Mouse (Mus musculus) MEL (cell line): Measurements from ENCODE around the gene Ap3b2. TPM values are rescaled to one million over a fixed set of nuclear protein-coding genes. Genes with fewer than 3 reads are reported as not detected.

ENCODE experiments used
- DNase-seq: peaks from one replicate; pipeline ENCODE4 v3.0.0; 2011; ENCODE audit warnings: low read depth, low spot score
- H3K27ac ChIP-seq: 2 replicates; pipeline ENCODE4 v1.5.1; 2012; ENCODE audit warnings: low read depth, mild to moderate bottlenecking, control low read depth, low read length, moderate library complexity; ENCODE audit not compliant: control insufficient read depth
- H3K27me3 ChIP-seq, 2 experiments: fragments of 150-350 bp in 1 of 2; sonication (generic) in 1 of 2; 2 replicates each; pipeline ENCODE4 v1.6.1; 2012; ENCODE audit warnings: low read length in 2 of 2, mild to moderate bottlenecking in 2 of 2, improper control_type of control experiment in 1 of 2, moderate library complexity in 1 of 2; ENCODE audit not compliant: insufficient read depth in 2 of 2, control insufficient read depth in 1 of 2
- H3K36me3 ChIP-seq, 2 experiments: 2 replicates each; pipeline ENCODE4 v1.6.1; 2012 to 2014; ENCODE audit warnings: low read length in 2 of 2, improper control_type of control experiment in 1 of 2, inconsistent platforms in 1 of 2, mild to moderate bottlenecking in 1 of 2; ENCODE audit not compliant: insufficient read depth in 2 of 2, control insufficient read depth in 1 of 2
- H3K4me1 ChIP-seq, 2 experiments: fragments of 150-350 bp in 1 of 2; sonication (generic) in 1 of 2; 2 replicates each; pipeline ENCODE4 v1.6.1; 2012; ENCODE audit warnings: low read length in 2 of 2, improper control_type of control experiment in 1 of 2, mild to moderate bottlenecking in 1 of 2; ENCODE audit not compliant: insufficient read depth in 2 of 2, control insufficient read depth in 1 of 2
- H3K4me3 ChIP-seq, 2 experiments: fragments of 150-350 bp in 1 of 2; sonication (generic) in 1 of 2; 2 replicates each; pipeline ENCODE4 v1.5.1; 2012; ENCODE audit warnings: low read depth in 2 of 2, low read length in 2 of 2, mild to moderate bottlenecking in 2 of 2, moderate library complexity in 2 of 2, control low read depth in 1 of 2, improper control_type of control experiment in 1 of 2; ENCODE audit not compliant: control insufficient read depth in 1 of 2, insufficient read depth in 1 of 2
- H3K79me2 ChIP-seq: 2 replicates; pipeline ENCODE4 v1.6.1; 2012; ENCODE audit warnings: mild to moderate bottlenecking, low read length, moderate library complexity; ENCODE audit not compliant: control insufficient read depth, poor library complexity, insufficient read depth
- H3K9ac ChIP-seq: 2 replicates; pipeline ENCODE4 v1.6.1; 2012; ENCODE audit warnings: low read depth, mild to moderate bottlenecking, control low read depth, low read length, moderate library complexity; ENCODE audit not compliant: control insufficient read depth, poor library complexity, severe bottlenecking
- H3K9me3 ChIP-seq: fragments of 150-350 bp; sonication (generic); replicated peaks from 2 replicates; pipeline ENCODE4 v1.6.1; 2012; ENCODE audit warnings: mild to moderate bottlenecking, low read length, improper control_type of control experiment, moderate library complexity; ENCODE audit not compliant: insufficient read depth
- BHLHE40 ChIP-seq: IDR thresholded peaks from 2 replicates; pipeline ENCODE4 v1.6.1; 2012; ENCODE audit warnings: low read depth, mild to moderate bottlenecking, inconsistent platforms, low read length, improper control_type of control experiment, borderline replicate concordance
- CHD1 ChIP-seq: IDR thresholded peaks from 2 replicates; pipeline ENCODE4 v1.6.1; 2012; ENCODE audit warnings: low read depth, mild to moderate bottlenecking, inconsistent platforms, low read length, improper control_type of control experiment
- CHD2 ChIP-seq: IDR thresholded peaks from 2 replicates; pipeline ENCODE4 v1.6.1; 2011; ENCODE audit warnings: low read length, improper control_type of control experiment
- CTCF ChIP-seq, 3 experiments: IDR thresholded peaks in 2 of 3; conservative IDR thresholded peaks in 1 of 3; 2 replicates each; pipeline ENCODE4 v1.5.1; 2011 to 2012; ENCODE audit warnings: low read length in 3 of 3, low read depth in 2 of 3, mild to moderate bottlenecking in 2 of 3, improper control_type of control experiment in 1 of 3, inconsistent platforms in 1 of 3, mixed read lengths in 1 of 3, moderate library complexity in 1 of 3; ENCODE audit not compliant: control insufficient read depth in 1 of 3, insufficient read depth in 1 of 3, poor library complexity in 1 of 3, severe bottlenecking in 1 of 3
- ETS1 ChIP-seq: IDR thresholded peaks from 2 replicates; pipeline ENCODE4 v1.6.1; 2012; ENCODE audit warnings: low read depth, mild to moderate bottlenecking, inconsistent platforms, low read length, improper control_type of control experiment, moderate library complexity
- GATA1 ChIP-seq: IDR thresholded peaks from 2 replicates; pipeline ENCODE4 v1.6.1; 2011; ENCODE audit warnings: low read depth, low read length, improper control_type of control experiment
- HCFC1 ChIP-seq: IDR thresholded peaks from 2 replicates; pipeline ENCODE4 v1.6.1; 2012; ENCODE audit warnings: low read depth, mild to moderate bottlenecking, inconsistent platforms, low read length, improper control_type of control experiment, moderate library complexity
- KAT2A ChIP-seq: conservative IDR thresholded peaks from 2 replicates; pipeline ENCODE4 v1.6.1; 2012; ENCODE audit warnings: low read depth, low read length, improper control_type of control experiment, inconsistent platforms
- MAFK ChIP-seq: IDR thresholded peaks from 2 replicates; pipeline ENCODE4 v1.6.1; 2011; ENCODE audit warnings: low read depth, mild to moderate bottlenecking, low read length, improper control_type of control experiment, borderline replicate concordance
- MAX ChIP-seq: IDR thresholded peaks from 2 replicates; pipeline ENCODE4 v1.6.1; 2011; ENCODE audit warnings: low read length, improper control_type of control experiment
- MEF2A ChIP-seq: IDR thresholded peaks from 2 replicates; pipeline ENCODE4 v1.6.1; 2014; ENCODE audit warnings: low read depth, mild to moderate bottlenecking, inconsistent platforms, low read length, improper control_type of control experiment; ENCODE audit not compliant: poor library complexity, insufficient replicate concordance, severe bottlenecking; ENCODE audit errors: extremely low read depth
- MYB ChIP-seq: IDR thresholded peaks from 2 replicates; pipeline ENCODE4 v1.6.1; 2011; ENCODE audit warnings: mild to moderate bottlenecking, low read depth, low read length, improper control_type of control experiment
- POLR2AphosphoS5 ChIP-seq: IDR thresholded peaks from 2 replicates; pipeline ENCODE4 v1.6.1; 2012; ENCODE audit warnings: low read depth, borderline replicate concordance, mild to moderate bottlenecking, inconsistent platforms, low read length, moderate library complexity, mixed read lengths
- RAD21 ChIP-seq: IDR thresholded peaks from 2 replicates; pipeline ENCODE4 v1.6.1; 2011; ENCODE audit warnings: mild to moderate bottlenecking, low read depth, low read length, improper control_type of control experiment
- RCOR1 ChIP-seq: IDR thresholded peaks from 2 replicates; pipeline ENCODE4 v1.6.1; 2012; ENCODE audit warnings: low read depth, mild to moderate bottlenecking, inconsistent platforms, low read length, improper control_type of control experiment
- SMC3 ChIP-seq: IDR thresholded peaks from 2 replicates; pipeline ENCODE4 v1.6.1; 2011; ENCODE audit warnings: low read depth, low read length, improper control_type of control experiment
- TBP ChIP-seq: IDR thresholded peaks from 2 replicates; pipeline ENCODE4 v1.8.0; 2011; ENCODE audit warnings: low read depth, low read length, improper control_type of control experiment
- ZC3H11A ChIP-seq: IDR thresholded peaks from 2 replicates; pipeline ENCODE4 v1.6.1; 2012; ENCODE audit warnings: low read depth, mild to moderate bottlenecking, inconsistent platforms, low read length, improper control_type of control experiment
- ZMIZ1 ChIP-seq: IDR thresholded peaks from 2 replicates; pipeline ENCODE4 v1.6.1; 2012; ENCODE audit warnings: low read depth, mild to moderate bottlenecking, inconsistent platforms, low read length, improper control_type of control experiment, moderate library complexity
- polyA plus RNA-seq, 2 experiments: library from polyadenylated mRNA; stranded (reverse) in 1 of 2; unstranded in 1 of 2; fragments of >175 nt in 1 of 2; fragments of >200 nt in 1 of 2; gene quantifications; 2 replicates each; pipeline versions ENCODE4 v1.2.1 to v1.2.4; 2012; ENCODE audit warnings: low replicate concordance in 2 of 2, low read depth in 1 of 2; ENCODE audit not compliant: insufficient read length in 2 of 2, insufficient read depth in 1 of 2, missing spikeins in 1 of 2
- total RNA-seq: library from RNA; depleted of rRNA; stranded (reverse); fragments of 300-350 nt; gene quantifications from 2 replicates; pipeline ENCODE4 v1.2.3, GENCODE M21; 2012

Gene Ap3b2
- total and polyA plus RNA-seq, 3 experiments, result not detected

- no peak overlapping the region for H3K4me3 ChIP-seq
- DNase-seq, result no peak
- no peaks in the 10 kb centered on the region for H3K9me3 ChIP-seq
- H3K79me2 ChIP-seq, result no peaks in the 10 kb centered on the region
- H3K4me1 ChIP-seq, result no peaks in the 10 kb centered on the region
- no peak for TF ChIP-seq TBP
- no peak for TF ChIP-seq POLR2AphosphoS5
- no peak for TF ChIP-seq RAD21
- no peak for TF ChIP-seq MAFK
- H3K27ac ChIP-seq, result no peak overlapping the region
- no peaks in the 10 kb centered on the region for H3K36me3 ChIP-seq
- peaks cover 0 to 6% of the 10 kb centered on the region in 2 experiments; a peak in 2 of 4 replicates for H3K27me3 ChIP-seq
- no peak overlapping the region for H3K9ac ChIP-seq
Measured at GRCm38 (mm10) chr7:81501050-81501449, 7.3 kb upstream of the Ap3b2 start.

DNA sequence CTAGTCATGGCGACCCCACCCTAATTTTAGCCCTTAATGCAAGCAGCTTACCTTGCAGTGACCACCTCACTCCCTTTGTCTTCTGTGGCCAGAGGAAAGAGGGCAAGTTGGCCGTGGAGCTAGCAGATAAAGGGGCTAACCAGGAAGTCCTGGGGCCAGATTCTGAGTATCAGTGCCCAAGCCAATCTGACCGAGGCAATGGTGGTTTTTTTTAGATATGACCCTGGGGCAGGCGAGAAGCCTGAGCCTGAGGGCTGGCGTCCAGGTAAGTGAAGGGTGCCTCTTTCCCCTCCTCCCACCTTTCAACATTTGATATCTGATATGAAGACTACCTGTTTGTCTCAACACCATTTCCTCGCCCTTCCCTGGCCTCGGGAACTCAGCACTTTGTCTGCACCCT is 4.5 kb upstream of the Ap3b2 start, which contains the start of gene BC048679:
BC048679 (minus strand) TSS at position 101 of the 400 bp plus-strand sequence.
- DNase-seq, result no peak
- no peaks in the 10 kb centered on the region for H3K36me3 ChIP-seq

DNA sequence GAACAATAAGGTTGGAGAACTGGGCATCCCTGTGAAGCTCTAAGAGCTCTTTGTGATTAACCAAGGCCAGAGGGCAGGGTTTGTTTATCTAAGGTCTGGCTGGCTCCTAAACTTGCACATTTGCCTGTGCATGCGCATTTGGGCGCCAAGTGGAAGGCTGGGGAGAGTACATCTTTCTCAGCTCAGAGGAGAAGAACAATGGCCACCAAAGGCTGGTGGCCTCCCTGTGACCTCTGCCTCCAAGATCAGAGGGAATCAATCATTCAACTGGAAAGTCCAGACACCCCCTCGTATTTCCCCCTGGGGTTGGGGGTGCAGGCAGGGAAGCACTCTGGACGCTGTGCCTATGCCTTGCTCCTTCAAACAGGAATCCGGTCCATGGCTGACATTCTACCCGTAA is 3.4 kb upstream of the Ap3b2 start:
- Histone ChIP-seq H3K4me3 (no peak overlapping the region), H3K36me3 (no peaks in the 10 kb centered on the region), H3K9ac (no peak overlapping the region), H3K4me1 (no peaks in the 10 kb centered on the region), H3K79me2 (no peaks in the 10 kb centered on the region), H3K27ac (no peak overlapping the region), H3K9me3 (no peaks in the 10 kb centered on the region), H3K27me3 (no peaks in the 10 kb centered on the region; a peak in 1 of 4 replicates)
- no peak for DNase-seq
- no peak for TF ChIP-seq MEF2A
- no peak for TF ChIP-seq GATA1
- TF ChIP-seq MAX, result no peak
- TF ChIP-seq HCFC1, result no peak
- no peak for TF ChIP-seq ETS1

More for the DNA sequence above, 4.5 kb upstream of the Ap3b2 start, which contains the start of gene BC048679:
- Histone ChIP-seq H3K27ac (no peak within 1 kb of the TSS), H3K79me2 (no peaks in the 10 kb centered on the region), H3K9ac (no peak within 1 kb of the TSS), H3K27me3 (peaks cover 0 to 4% of the 10 kb centered on the region in 2 experiments; a peak in 2 of 4 replicates), H3K9me3 (no peaks in the 10 kb centered on the region), H3K4me3 (no peak within 1 kb of the TSS), H3K4me1 (no peaks in the 10 kb centered on the region)
- no peak for TF ChIP-seq CHD1
- TF ChIP-seq SMC3, result no peak
- TF ChIP-seq BHLHE40, result no peak
- TF ChIP-seq KAT2A, result no peak
- no peak for TF ChIP-seq ZC3H11A
- TF ChIP-seq RCOR1, result no peak
- TF ChIP-seq CTCF (IDR thresholded peaks at IDR 0.05 in 2 of 3, conservative IDR thresholded peaks at IDR 0.05 in 1 of 3; ENCODE audit: control insufficient read depth in 1 of 3, insufficient read depth in 1 of 3, low read depth in 2 of 3, low read length in 3 of 3, poor library complexity in 1 of 3, severe bottlenecking in 1 of 3), result no peak
- no peak for TF ChIP-seq POLR2AphosphoS5
- TF ChIP-seq CHD2, result no peak
- TF ChIP-seq MYB, result no peak
- no peak for TF ChIP-seq MAFK
- no peak for TF ChIP-seq ZMIZ1
